Mouse (Mus musculus): Measurements from ENCODE around the gene Ncapd2.

The Ncapd2 gene

GRCm38 (mm10) chr6:125191332-125192015 is at the start of gene Ncapd2, which contains the start of gene Mrpl51:
Ncapd2 (minus strand) TSS chr6:125191701.
Mrpl51 (plus strand) TSS chr6:125191801.
- DNase-seq (ENCODE audit: low read depth) = peak; percentile 100

GRCm38 (mm10) chr6:125240617-125241016 is 49.1 kb upstream of the Ncapd2 start:
- DNase-seq (ENCODE audit: low read depth) = no peak

- no peak for DNase-seq (ENCODE audit: low read depth)
Observed at GRCm38 (mm10) chr6:125239547-125239946, 48.0 kb upstream of the Ncapd2 start.

- peak; percentile 45 for DNase-seq (ENCODE audit: low read depth)
Observed at GRCm38 (mm10) chr6:125238396-125238795, 46.9 kb upstream of the Ncapd2 start.

GRCm38 (mm10) chr6:125237421-125237820 is 45.9 kb upstream of the Ncapd2 start:
- no peak for DNase-seq (ENCODE audit: low read depth)

- DNase-seq (ENCODE audit: low read depth) = no peak
Observed at GRCm38 (mm10) chr6:125236782-125237181, 45.3 kb upstream of the Ncapd2 start, which contains the start of gene Cd27. Cd27 (minus strand) TSS chr6:125237010.

- DNase-seq (ENCODE audit: low read depth) = no peak
Observed at GRCm38 (mm10) chr6:125236341-125236740, 44.8 kb upstream of the Ncapd2 start.

GRCm38 (mm10) chr6:125234520-125234828 is 43.0 kb upstream of the Ncapd2 start:
- no peak for DNase-seq (ENCODE audit: low read depth)

- DNase-seq (ENCODE audit: low read depth) = peak; percentile 34
Observed at GRCm38 (mm10) chr6:125233816-125234519, 42.5 kb upstream of the Ncapd2 start.

- DNase-seq (ENCODE audit: low read depth) = no peak
Observed at GRCm38 (mm10) chr6:125232516-125232915, 41.0 kb upstream of the Ncapd2 start.

GRCm38 (mm10) chr6:125232045-125232437 is 40.5 kb upstream of the Ncapd2 start:
- no peak for DNase-seq (ENCODE audit: low read depth)

- peak; percentile 74 for DNase-seq (ENCODE audit: low read depth)
Observed at GRCm38 (mm10) chr6:125231117-125232044, 39.9 kb upstream of the Ncapd2 start, which contains the start of gene Tapbpl. Tapbpl (minus strand) TSS chr6:125231860.

- DNase-seq (ENCODE audit: low read depth) = no peak
Observed at GRCm38 (mm10) chr6:125230571-125230970, 39.1 kb upstream of the Ncapd2 start.

GRCm38 (mm10) chr6:125225518-125226115 is 34.1 kb upstream of the Ncapd2 start:
- peak; percentile 57 for DNase-seq (ENCODE audit: low read depth)

GRCm38 (mm10) chr6:125222577-125222976 is 31.1 kb upstream of the Ncapd2 start:
- no peak for DNase-seq (ENCODE audit: low read depth)

- DNase-seq (ENCODE audit: low read depth) = no peak
Observed at GRCm38 (mm10) chr6:125222146-125222545, 30.6 kb upstream of the Ncapd2 start.

- no peak for DNase-seq (ENCODE audit: low read depth)
Observed at GRCm38 (mm10) chr6:125221115-125221745, 29.7 kb upstream of the Ncapd2 start.

GRCm38 (mm10) chr6:125218963-125219362 is 27.5 kb upstream of the Ncapd2 start:
- peak; percentile 89 for DNase-seq (ENCODE audit: low read depth)

GRCm38 (mm10) chr6:125217899-125218298 is 26.4 kb upstream of the Ncapd2 start:
- DNase-seq (ENCODE audit: low read depth) = no peak

- no peak for DNase-seq (ENCODE audit: low read depth)
Observed at GRCm38 (mm10) chr6:125216898-125217297, 25.4 kb upstream of the Ncapd2 start.
